Mouse (Mus musculus) CH12.LX (cell line): ENCODE data around the gene Sod3.

Experiments
- CTCF ChIP-seq, 2 experiments: IDR thresholded peaks in 1 of 2; conservative IDR thresholded peaks in 1 of 2; 2 replicates each; pipeline ENCODE4 v1.5.1; 2011 to 2012; ENCODE audit warnings: low read depth in 2 of 2, low read length in 2 of 2, improper control_type of control experiment in 1 of 2, inconsistent platforms in 1 of 2, mild to moderate bottlenecking in 1 of 2, moderate library complexity in 1 of 2
- MEF2A ChIP-seq: IDR thresholded peaks from 2 replicates; pipeline ENCODE4 v1.6.1; 2014; ENCODE audit warnings: low read depth, mild to moderate bottlenecking, inconsistent platforms, low read length, improper control_type of control experiment, borderline replicate concordance

DNA sequence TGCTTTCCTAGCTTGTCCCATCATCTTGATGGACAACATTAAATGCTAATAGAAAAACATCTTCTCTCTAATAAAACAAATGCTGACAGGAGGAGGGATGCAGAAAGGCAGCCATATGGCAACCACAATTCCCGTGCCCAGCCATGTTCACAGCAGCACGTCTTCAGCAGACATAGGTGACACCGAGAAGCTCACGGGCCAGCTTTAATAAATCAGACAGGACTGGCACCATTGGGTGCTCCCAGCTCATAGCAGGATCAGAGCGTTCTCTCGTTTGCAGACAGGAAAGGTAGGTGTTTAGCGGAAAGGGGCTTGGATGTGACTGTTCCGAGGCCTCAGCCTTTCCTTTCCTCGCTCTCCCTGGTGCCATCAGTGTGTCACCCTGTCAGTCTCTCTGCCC, 12.3 kb downstream of the Sod3 start:
- TF ChIP-seq MEF2A (no peak), CTCF (conservative IDR thresholded peaks at IDR 0.05 in 1 of 2, IDR thresholded peaks at IDR 0.05 in 1 of 2; ENCODE audit: low read depth in 2 of 2, low read length in 2 of 2) (no peak)
